Mouse (Mus musculus): ENCODE results near the gene Exosc5. TPM values are rescaled to one million over a fixed set of nuclear protein-coding genes. Genes with fewer than 3 reads are reported as not detected.

Exosc5 gene
- polyA plus RNA-seq, 1 experiment from 2014 or later: 139 TPM

GRCm38 (mm10) chr7:25627431-25628322 is 31.3 kb upstream of the Exosc5 start:
- Histone ChIP-seq H3K9ac (ENCODE audit: low read depth, low read length) (peak overlapping the region; percentile 61), H3K27ac (ENCODE audit: low read depth, low read length) (peak overlapping the region; percentile 73; the same call in 1 of the 2 replicates), H3K4me2 (peak overlapping the region; percentile 91), H3K36me3 (ENCODE audit: control insufficient read depth, insufficient read depth, low read length) (no peaks in the 10 kb centered on the region; the same call in 1 of the 2 replicates), H3K27me3 (replicated peaks; ENCODE audit: control insufficient read depth, insufficient read depth, low read length) (no peaks in the 10 kb centered on the region), H3K9me3 (ENCODE audit: control insufficient read depth, low read length) (no peaks in the 10 kb centered on the region), H3K4me3 (ENCODE audit: low read depth, low read length) (peak overlapping the region; percentile 54), H3K4me1 (replicated peaks; ENCODE audit: control insufficient read depth, insufficient read depth, low read length) (peaks cover 20% of the 10 kb centered on the region)
- ATAC-seq (replicated peaks; ENCODE audit: low FRiP score) (peak; percentile 84), DNase-seq (ENCODE audit: low spot score) (peak; percentile 77)
- WGBS: 16% methylated on average over 38 of the region's 38 CpGs

GRCm38 (mm10) chr7:25628323-25628620 is 30.7 kb upstream of the Exosc5 start:
- DNase-seq (ENCODE audit: low spot score) (no peak), ATAC-seq (replicated peaks; ENCODE audit: low FRiP score) (no peak)
- H3K9ac ChIP-seq (ENCODE audit: low read depth, low read length): peak overlapping the region; percentile 61
- 61% methylated on average over 8 of the region's 8 CpGs for WGBS
- H3K27me3 ChIP-seq (replicated peaks; ENCODE audit: control insufficient read depth, insufficient read depth, low read length): no peaks in the 10 kb centered on the region
- peaks cover 20% of the 10 kb centered on the region for H3K4me1 ChIP-seq (replicated peaks; ENCODE audit: control insufficient read depth, insufficient read depth, low read length)
- H3K4me2 ChIP-seq: peak overlapping the region; percentile 91
- H3K36me3 ChIP-seq (ENCODE audit: control insufficient read depth, insufficient read depth, low read length): peaks cover 4% of the 10 kb centered on the region; the same call in 1 of the 2 replicates
- H3K4me3 ChIP-seq (ENCODE audit: low read depth, low read length): peak overlapping the region; percentile 54
- no peaks in the 10 kb centered on the region for H3K9me3 ChIP-seq (ENCODE audit: control insufficient read depth, low read length)
- no peak overlapping the region for H3K27ac ChIP-seq (ENCODE audit: low read depth, low read length)

DNA sequence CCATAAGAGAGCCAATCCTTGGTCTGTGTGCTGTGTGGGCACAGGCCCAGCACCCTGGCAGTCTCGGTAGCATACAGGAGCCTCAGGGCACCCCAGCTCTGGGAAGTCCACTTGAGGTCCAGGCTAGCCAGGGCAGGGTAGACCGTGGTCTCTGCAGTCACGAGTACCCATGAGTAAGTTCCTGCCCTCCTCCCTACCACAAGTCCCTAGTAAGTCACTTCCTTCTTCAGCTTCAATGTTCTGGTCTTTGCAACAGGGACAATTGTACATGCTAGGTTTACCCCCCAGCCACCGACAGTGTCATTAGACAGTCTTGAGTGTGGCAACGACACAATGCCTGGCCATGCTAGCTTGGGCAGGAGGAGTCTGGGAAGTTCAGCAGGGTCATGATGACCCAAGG is 26.3 kb upstream of the Exosc5 start:
- Histone ChIP-seq H3K9me3 (ENCODE audit: control insufficient read depth, low read length) (no peaks in the 10 kb centered on the region), H3K4me3 (ENCODE audit: low read depth, low read length) (no peak overlapping the region), H3K9ac (ENCODE audit: low read depth, low read length) (no peak overlapping the region), H3K4me1 (replicated peaks; ENCODE audit: control insufficient read depth, insufficient read depth, low read length) (peaks cover 8% of the 10 kb centered on the region), H3K27ac (ENCODE audit: low read depth, low read length) (no peak overlapping the region), H3K36me3 (ENCODE audit: control insufficient read depth, insufficient read depth, low read length) (peaks cover 4% of the 10 kb centered on the region; the same call in 1 of the 2 replicates), H3K27me3 (replicated peaks; ENCODE audit: control insufficient read depth, insufficient read depth, low read length) (no peaks in the 10 kb centered on the region), H3K4me2 (no peak overlapping the region)
- ATAC-seq (replicated peaks; ENCODE audit: low FRiP score) (no peak), DNase-seq (ENCODE audit: low spot score) (no peak)
- 69% methylated on average over 5 of the region's 5 CpGs for WGBS

- Histone ChIP-seq H3K4me1 (replicated peaks; ENCODE audit: control insufficient read depth, insufficient read depth, low read length) (no peaks in the 10 kb centered on the region), H3K9me3 (ENCODE audit: control insufficient read depth, low read length) (no peaks in the 10 kb centered on the region), H3K4me3 (ENCODE audit: low read depth, low read length) (no peak overlapping the region), H3K4me2 (no peak overlapping the region), H3K27me3 (replicated peaks; ENCODE audit: control insufficient read depth, insufficient read depth, low read length) (no peaks in the 10 kb centered on the region), H3K27ac (ENCODE audit: low read depth, low read length) (no peak overlapping the region), H3K36me3 (ENCODE audit: control insufficient read depth, insufficient read depth, low read length) (peaks cover 4% of the 10 kb centered on the region; the same call in 1 of the 2 replicates), H3K9ac (ENCODE audit: low read depth, low read length) (no peak overlapping the region)
- 46% methylated on average over 3 of the region's 3 CpGs for WGBS
- ATAC-seq (replicated peaks; ENCODE audit: low FRiP score) (no peak), DNase-seq (ENCODE audit: low spot score) (no peak)
These were observed 22.6 kb upstream of the Exosc5 start for GRCm38 (mm10) chr7:25636373-25636772.

DNA sequence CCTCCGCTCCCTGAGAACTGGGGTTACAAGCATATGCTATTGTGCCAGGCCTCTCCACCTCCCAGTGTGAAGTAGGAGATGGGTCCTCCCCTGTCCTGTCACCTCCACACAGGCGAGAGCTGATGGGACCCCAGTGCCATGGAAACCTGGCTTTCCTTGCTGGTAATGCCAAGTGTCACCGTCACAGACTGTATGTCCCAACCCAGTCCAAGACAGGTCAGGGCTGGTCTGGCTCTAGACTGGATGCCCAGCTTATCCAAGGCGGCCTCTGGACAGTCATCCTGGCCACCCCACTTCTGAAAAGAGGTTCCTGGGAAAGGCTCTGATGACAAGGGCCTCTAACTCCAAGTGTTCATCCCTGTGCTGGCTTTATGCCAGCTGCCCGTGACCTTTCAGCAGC is 21.9 kb upstream of the Exosc5 start:
- ATAC-seq (replicated peaks; ENCODE audit: low FRiP score): no peak

DNA sequence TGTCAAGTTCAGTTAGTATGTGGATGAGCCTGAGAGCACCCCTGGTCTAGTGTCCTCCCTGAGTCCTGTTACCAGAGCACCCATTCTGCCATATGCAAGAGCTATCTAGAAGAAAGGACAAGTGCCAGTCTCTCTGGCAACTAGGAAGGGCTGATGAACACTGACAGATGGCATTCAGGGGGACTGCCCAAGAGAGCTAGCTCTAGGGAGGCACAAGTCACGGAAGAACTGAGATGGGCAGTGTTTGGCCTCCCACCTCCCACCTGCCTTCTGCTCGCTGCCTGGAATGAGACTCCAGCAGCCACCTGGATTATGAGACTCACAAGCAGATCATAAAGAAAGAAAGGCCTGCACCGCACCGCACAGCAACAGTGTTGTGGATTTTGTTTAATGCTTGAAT is 19.2 kb upstream of the Exosc5 start:
- Histone ChIP-seq H3K4me3 (ENCODE audit: low read depth, low read length) (no peak overlapping the region), H3K9ac (ENCODE audit: low read depth, low read length) (no peak overlapping the region), H3K9me3 (ENCODE audit: control insufficient read depth, low read length) (no peaks in the 10 kb centered on the region), H3K4me2 (no peak overlapping the region), H3K27ac (ENCODE audit: low read depth, low read length) (no peak overlapping the region), H3K4me1 (replicated peaks; ENCODE audit: control insufficient read depth, insufficient read depth, low read length) (no peaks in the 10 kb centered on the region), H3K27me3 (replicated peaks; ENCODE audit: control insufficient read depth, insufficient read depth, low read length) (no peaks in the 10 kb centered on the region), H3K36me3 (ENCODE audit: control insufficient read depth, insufficient read depth, low read length) (no peaks in the 10 kb centered on the region)
- no peak for DNase-seq (ENCODE audit: low spot score)
- 88% methylated on average over 4 of the region's 4 CpGs for WGBS
- no peak for ATAC-seq (replicated peaks; ENCODE audit: low FRiP score)

More for the DNA sequence above, 21.9 kb upstream of the Exosc5 start:
- DNase-seq (ENCODE audit: low spot score): no peak
- WGBS: 86% methylated on average over 5 of the region's 5 CpGs
- H3K9me3 ChIP-seq (ENCODE audit: control insufficient read depth, low read length): no peaks in the 10 kb centered on the region
- no peaks in the 10 kb centered on the region for H3K4me1 ChIP-seq (replicated peaks; ENCODE audit: control insufficient read depth, insufficient read depth, low read length)
- H3K27ac ChIP-seq (ENCODE audit: low read depth, low read length): no peak overlapping the region
- H3K4me2 ChIP-seq: no peak overlapping the region
- no peak overlapping the region for H3K9ac ChIP-seq (ENCODE audit: low read depth, low read length)
- peaks cover 4% of the 10 kb centered on the region; the same call in 1 of the 2 replicates for H3K36me3 ChIP-seq (ENCODE audit: control insufficient read depth, insufficient read depth, low read length)
- no peak overlapping the region for H3K4me3 ChIP-seq (ENCODE audit: low read depth, low read length)
- no peaks in the 10 kb centered on the region for H3K27me3 ChIP-seq (replicated peaks; ENCODE audit: control insufficient read depth, insufficient read depth, low read length)

DNA sequence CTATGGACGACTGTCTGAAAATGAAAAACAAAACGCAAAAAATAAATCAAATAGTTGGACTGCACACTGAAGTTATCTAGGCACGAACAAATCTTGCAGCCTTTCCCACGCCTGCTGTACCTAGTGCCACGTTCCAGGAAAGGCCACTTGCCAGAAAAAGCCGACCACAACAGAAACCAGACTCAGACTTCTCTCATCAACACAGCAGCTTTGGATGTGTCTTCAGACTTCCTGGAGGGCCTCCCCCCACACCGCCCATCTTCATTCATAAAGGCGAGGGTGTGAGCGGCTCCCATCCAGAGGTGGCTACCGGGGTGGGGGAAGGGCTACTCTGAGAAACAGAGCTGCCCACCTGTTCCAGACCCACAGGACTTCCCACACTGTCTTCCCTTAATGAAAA is 14.8 kb upstream of the Exosc5 start:
- Histone ChIP-seq H3K9ac (ENCODE audit: low read depth, low read length) (no peak overlapping the region), H3K36me3 (ENCODE audit: control insufficient read depth, insufficient read depth, low read length) (no peaks in the 10 kb centered on the region), H3K4me2 (no peak overlapping the region), H3K4me1 (replicated peaks; ENCODE audit: control insufficient read depth, insufficient read depth, low read length) (no peaks in the 10 kb centered on the region), H3K9me3 (ENCODE audit: control insufficient read depth, low read length) (no peaks in the 10 kb centered on the region), H3K27me3 (replicated peaks; ENCODE audit: control insufficient read depth, insufficient read depth, low read length) (no peaks in the 10 kb centered on the region), H3K27ac (ENCODE audit: low read depth, low read length) (no peak overlapping the region), H3K4me3 (ENCODE audit: low read depth, low read length) (no peak overlapping the region)
- DNase-seq (ENCODE audit: low spot score): no peak
- no peak for ATAC-seq (replicated peaks; ENCODE audit: low FRiP score)
- WGBS: 61% methylated on average over 10 of the region's 10 CpGs

- no peaks in the 10 kb centered on the region for H3K36me3 ChIP-seq (ENCODE audit: control insufficient read depth, insufficient read depth, low read length)
- 54% methylated on average over 4 of the region's 4 CpGs for WGBS
- no peak overlapping the region for H3K4me3 ChIP-seq (ENCODE audit: low read depth, low read length)
- no peak for ATAC-seq (replicated peaks; ENCODE audit: low FRiP score)
- H3K9ac ChIP-seq (ENCODE audit: low read depth, low read length): no peak overlapping the region
- no peaks in the 10 kb centered on the region for H3K27me3 ChIP-seq (replicated peaks; ENCODE audit: control insufficient read depth, insufficient read depth, low read length)
- no peaks in the 10 kb centered on the region for H3K9me3 ChIP-seq (ENCODE audit: control insufficient read depth, low read length)
- no peak for DNase-seq (ENCODE audit: low spot score)
- H3K27ac ChIP-seq (ENCODE audit: low read depth, low read length): no peak overlapping the region
- no peak overlapping the region for H3K4me2 ChIP-seq
- peaks cover 3% of the 10 kb centered on the region; the same call in 1 of the 2 replicates for H3K4me1 ChIP-seq (replicated peaks; ENCODE audit: control insufficient read depth, insufficient read depth, low read length)
These were observed 14.3 kb upstream of the Exosc5 start for GRCm38 (mm10) chr7:25644631-25645030.

- Histone ChIP-seq H3K27me3 (replicated peaks; ENCODE audit: control insufficient read depth, insufficient read depth, low read length) (no peaks in the 10 kb centered on the region), H3K9me3 (ENCODE audit: control insufficient read depth, low read length) (no peaks in the 10 kb centered on the region), H3K9ac (ENCODE audit: low read depth, low read length) (no peak overlapping the region), H3K27ac (ENCODE audit: low read depth, low read length) (no peak overlapping the region), H3K4me2 (no peak overlapping the region), H3K4me3 (ENCODE audit: low read depth, low read length) (no peak overlapping the region), H3K4me1 (replicated peaks; ENCODE audit: control insufficient read depth, insufficient read depth, low read length) (peaks cover 7% of the 10 kb centered on the region), H3K36me3 (ENCODE audit: control insufficient read depth, insufficient read depth, low read length) (no peaks in the 10 kb centered on the region; the same call in 1 of the 2 replicates)
- 71% methylated on average over 14 of the region's 14 CpGs for WGBS
- no peak for DNase-seq (ENCODE audit: low spot score)
- ATAC-seq (replicated peaks; ENCODE audit: low FRiP score): no peak
These were observed 13.9 kb upstream of the Exosc5 start for GRCm38 (mm10) chr7:25645074-25645473.
